Mouse (Mus musculus) bone marrow, adult 2 months (tissue): ENCODE measurements at regions not wholly inside any gene's neighbourhood (a gene's known extent, or its start where the extent isn't known, plus 50 kb on each side); places are given as distances from the start of the nearest gene placed in this dataset.

Source experiments
- H3K27ac ChIP-seq: fragments of 200-500 bp; 2 replicates; pipeline ENCODE4 v1.5.1; 2012; ENCODE audit warnings: low read depth, mild to moderate bottlenecking, control low read depth, inconsistent platforms, low read length; ENCODE audit not compliant: control insufficient read depth, poor library complexity, insufficient read depth
- H3K4me1 ChIP-seq: fragments of 200-500 bp; 2 replicates; pipeline ENCODE4 v1.6.1; 2011; ENCODE audit warnings: low read length; ENCODE audit not compliant: control insufficient read depth, insufficient read depth
- H3K4me3 ChIP-seq: fragments of 200-500 bp; replicated peaks from 2 replicates; pipeline ENCODE3; 2011; ENCODE audit warnings: mild to moderate bottlenecking, low read depth, low read length, control low read depth; ENCODE audit not compliant: control insufficient read depth
- CTCF ChIP-seq: fragments of 200-500 bp; IDR thresholded peaks from 2 replicates; pipeline ENCODE4 v1.5.1; 2011; ENCODE audit warnings: low read length, control low read depth; ENCODE audit not compliant: control insufficient read depth, insufficient read depth
- POLR2A ChIP-seq: fragments of 200-500 bp; IDR thresholded peaks from 2 replicates; pipeline ENCODE4 v1.6.1; 2011; ENCODE audit warnings: low read depth, mild to moderate bottlenecking, control low read depth, low read length, borderline replicate concordance; ENCODE audit not compliant: control insufficient read depth
- WGBS: fragments of 180-500 bp; shearing (Covaris S2); methylation state at CpG from one replicate; pipeline ENCODE4 v1.1.7; 2018; 5-methylcytosine and 5-hydroxymethylcytosine counted together

- no peak overlapping the region for H3K4me3 ChIP-seq
- TF ChIP-seq CTCF (no peak), POLR2A (no peak)
- no peaks in the 10 kb centered on the region for H3K4me1 ChIP-seq
- H3K27ac ChIP-seq, result no peak overlapping the region
Observed at GRCm38 (mm10) chr17:10073301-10073700, 246.4 kb downstream of the Qk start.

- Histone ChIP-seq H3K27ac (no peak overlapping the region), H3K4me1 (no peaks in the 10 kb centered on the region), H3K4me3 (no peak overlapping the region)
- 86% methylated on average over 3 of the region's 3 CpGs for WGBS
- TF ChIP-seq CTCF (no peak), POLR2A (no peak)
Observed at GRCm38 (mm10) chr17:10069251-10069650, 250.4 kb downstream of the Qk start.

DNA sequence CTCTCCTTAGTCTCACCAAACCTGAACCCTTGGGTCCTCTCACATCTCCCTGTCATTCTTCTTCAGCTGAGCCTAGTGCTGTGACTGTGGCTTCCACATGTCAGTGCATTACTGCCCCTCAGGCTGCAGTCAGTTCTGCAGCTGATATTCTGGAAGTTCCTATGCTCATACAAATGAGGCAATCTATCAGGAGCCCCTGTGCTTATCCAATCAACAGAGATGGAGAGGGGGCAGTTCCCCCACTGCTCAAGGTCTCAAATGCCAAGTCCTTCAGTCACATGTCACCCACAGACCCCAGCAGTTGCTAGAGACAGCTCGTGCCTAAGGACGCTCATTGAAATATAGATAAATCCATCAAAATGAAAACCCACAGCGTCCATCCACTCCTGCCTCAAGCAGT lies 254.5 kb downstream of the Qk start:
- no peak overlapping the region for H3K4me3 ChIP-seq
- no peak overlapping the region for H3K27ac ChIP-seq
- H3K4me1 ChIP-seq, result no peaks in the 10 kb centered on the region
- TF ChIP-seq CTCF (no peak), POLR2A (no peak)
- WGBS, result 77% methylated on average over 3 of the region's 3 CpGs

DNA sequence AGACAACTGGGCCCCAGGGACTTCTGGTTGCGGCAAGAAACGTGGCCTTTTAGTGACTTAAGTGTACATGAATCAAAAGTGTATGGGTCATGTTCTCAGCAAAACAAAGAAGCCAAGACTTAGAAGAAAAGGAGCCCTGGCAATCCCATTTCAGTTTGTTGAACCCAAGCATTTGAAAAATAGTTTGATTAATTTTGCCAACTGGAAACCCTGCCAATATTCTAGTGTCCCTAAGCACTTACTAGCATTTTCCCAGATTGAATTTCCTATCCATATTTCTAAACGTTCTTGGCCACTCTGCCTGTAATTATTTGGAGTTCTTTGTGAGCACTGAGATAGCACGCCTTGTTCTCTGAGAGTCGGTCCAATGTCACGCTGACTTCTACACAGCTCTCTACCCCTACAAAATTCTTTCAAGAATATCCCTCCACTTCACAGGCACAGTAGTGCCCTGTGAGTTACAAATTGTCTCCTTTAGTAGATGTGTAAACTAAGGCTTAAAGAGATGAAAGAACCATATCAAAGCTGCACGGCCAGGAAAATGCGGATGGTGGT lies 257.0 kb downstream of the Qk start:
- no peak for TF ChIP-seq CTCF
- TF ChIP-seq POLR2A, result no peak
- no peak overlapping the region for H3K27ac ChIP-seq
- H3K4me1 ChIP-seq, result no peaks in the 10 kb centered on the region
- WGBS, result 82% methylated on average over 8 of the region's 8 CpGs
- no peak overlapping the region for H3K4me3 ChIP-seq

DNA sequence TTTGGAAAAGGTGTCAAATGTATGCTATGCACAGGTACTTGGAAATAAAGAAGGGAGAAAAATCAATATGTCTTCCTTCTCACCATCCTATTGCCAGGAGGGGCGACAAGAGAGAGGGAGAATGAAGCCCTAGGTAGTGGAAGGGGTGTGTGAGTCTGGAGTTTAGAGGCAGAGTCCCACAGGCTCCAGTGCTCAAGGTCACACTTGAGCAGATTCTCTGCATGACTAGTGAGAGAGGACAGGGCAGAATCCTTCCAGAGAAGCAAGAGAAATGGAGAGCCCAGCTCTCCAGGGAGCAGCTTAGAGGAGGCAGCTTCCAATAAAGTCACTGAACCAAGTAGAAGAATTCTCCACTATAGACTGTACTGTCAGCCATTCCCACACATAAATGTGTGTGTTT lies 261.9 kb downstream of the Qk start:
- Histone ChIP-seq H3K27ac (no peak overlapping the region), H3K4me3 (no peak overlapping the region), H3K4me1 (no peaks in the 10 kb centered on the region)
- WGBS, result 85% methylated on average over 1 of the region's 1 CpGs
- TF ChIP-seq POLR2A (no peak), CTCF (no peak)

DNA sequence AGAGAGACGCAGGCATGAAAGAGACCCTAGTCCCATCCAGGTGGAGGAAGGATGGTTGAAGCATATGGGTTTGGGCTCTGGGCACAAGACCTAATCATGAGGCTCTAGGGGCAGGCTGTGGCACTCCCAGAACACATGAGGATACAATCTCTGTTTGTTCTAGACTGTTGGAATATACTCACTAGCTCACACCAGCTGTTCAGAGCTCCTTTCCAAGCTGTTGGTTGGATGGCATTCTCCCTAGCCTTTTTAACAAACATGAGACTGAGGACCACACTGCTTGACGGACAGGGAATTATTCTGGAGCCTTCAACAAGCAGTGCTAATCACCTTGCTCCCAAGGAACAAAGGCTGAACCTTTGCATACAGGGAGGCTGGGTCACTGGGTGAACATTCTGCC lies 263.6 kb downstream of the Qk start:
- Histone ChIP-seq H3K4me3 (no peak overlapping the region), H3K27ac (no peak overlapping the region), H3K4me1 (no peaks in the 10 kb centered on the region)
- TF ChIP-seq CTCF (no peak), POLR2A (no peak)
- WGBS, result 75% methylated on average over 2 of the region's 2 CpGs

GRCm38 (mm10) chr17:10054375-10054774 lies 265.3 kb downstream of the Qk start:
- WGBS, result 80% methylated on average over 5 of the region's 5 CpGs

GRCm38 (mm10) chr17:10044336-10044735 lies 275.3 kb downstream of the Qk start:
- peaks cover 2% of the 10 kb centered on the region; the same call in 1 of the 2 replicates for H3K4me1 ChIP-seq
- no peak overlapping the region for H3K27ac ChIP-seq
- 77% methylated on average over 5 of the region's 5 CpGs for WGBS
- TF ChIP-seq CTCF, result no peak
- no peak for TF ChIP-seq POLR2A
- no peak overlapping the region for H3K4me3 ChIP-seq

More at GRCm38 (mm10) chr17:10054375-10054774, 265.3 kb downstream of the Qk start:
- H3K27ac ChIP-seq, result no peak overlapping the region
- no peaks in the 10 kb centered on the region for H3K4me1 ChIP-seq
- no peak overlapping the region for H3K4me3 ChIP-seq
- TF ChIP-seq CTCF, result no peak
- no peak for TF ChIP-seq POLR2A
